Mouse (Mus musculus) brown adipose tissue, adult 24 weeks (tissue): ENCODE data around the gene Plxnd1. TPM values are rescaled to one million over a fixed set of nuclear protein-coding genes. Genes with fewer than 3 reads are reported as not detected.
A peak's percentile ranks its signal among the peaks of the same experiment; 100 is the strongest.

ENCODE experiments used
- H3K27ac ChIP-seq: fragments of 200-500 bp; replicated peaks from 2 replicates; pipeline ENCODE4 v1.5.1; 2012; ENCODE audit warnings: low read depth, mild to moderate bottlenecking, low read length
- H3K4me1 ChIP-seq: fragments of 200-500 bp; 2 replicates; pipeline ENCODE4 v1.6.1; 2012; ENCODE audit warnings: low read length, mixed read lengths; ENCODE audit not compliant: control insufficient read depth, insufficient read depth, insufficient read length
- H3K4me3 ChIP-seq: fragments of 200-500 bp; 2 replicates; pipeline ENCODE4 v1.5.1; 2012; ENCODE audit warnings: low read depth, mild to moderate bottlenecking, low read length, moderate library complexity; ENCODE audit not compliant: insufficient read depth
- polyA plus RNA-seq: library from polyadenylated mRNA; stranded (reverse); fragments of >200 nt; gene quantifications from 2 replicates; pipeline ENCODE4 v1.2.4, GENCODE M21; 2012; ENCODE audit not compliant: missing spikeins, insufficient read depth, insufficient read length

Plxnd1 gene
- 20.2 and 24.0 TPM in 2 replicates for polyA plus RNA-seq

DNA sequence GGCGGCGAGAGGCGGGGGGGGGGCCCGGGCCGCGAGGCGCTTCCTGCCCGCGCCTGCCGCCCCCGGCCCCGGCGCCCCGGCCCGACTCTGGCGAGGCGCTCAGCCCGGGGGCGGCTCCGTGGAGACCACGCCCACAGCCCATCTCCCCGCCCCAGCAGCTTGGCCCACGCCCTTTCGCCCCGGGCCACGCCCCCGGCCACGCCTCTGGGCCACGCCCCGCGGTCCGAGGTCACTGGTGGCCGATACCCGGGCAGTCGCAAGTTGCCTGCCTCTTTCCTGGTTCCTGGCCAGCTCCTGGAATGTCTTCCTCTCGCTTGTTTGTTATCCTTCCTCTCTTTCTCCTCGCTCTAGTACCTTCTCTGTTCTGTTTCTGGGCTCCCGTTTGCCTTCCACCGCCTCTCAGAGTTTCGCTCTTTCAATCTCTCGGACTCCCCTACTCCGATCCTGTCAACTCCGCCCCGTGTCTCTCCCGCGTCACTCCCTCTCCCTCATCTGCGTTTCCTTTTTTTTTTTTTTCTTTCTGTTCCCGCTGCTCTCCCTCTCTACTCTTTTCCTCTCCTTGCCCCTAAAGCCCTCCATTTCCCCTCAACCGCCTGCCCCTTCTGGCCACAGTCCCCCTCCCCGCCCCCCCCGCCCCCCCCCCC lies at the start of gene Plxnd1:
Gene Plxnd1 (minus strand): TSS at position 129 of the 644 bp plus-strand sequence.
- peaks cover 47% of the 10 kb centered on the region for H3K4me1 ChIP-seq
- H3K4me3 ChIP-seq: peak within 1 kb of the TSS; percentile 75
- peak within 1 kb of the TSS; percentile 97 for H3K27ac ChIP-seq

DNA sequence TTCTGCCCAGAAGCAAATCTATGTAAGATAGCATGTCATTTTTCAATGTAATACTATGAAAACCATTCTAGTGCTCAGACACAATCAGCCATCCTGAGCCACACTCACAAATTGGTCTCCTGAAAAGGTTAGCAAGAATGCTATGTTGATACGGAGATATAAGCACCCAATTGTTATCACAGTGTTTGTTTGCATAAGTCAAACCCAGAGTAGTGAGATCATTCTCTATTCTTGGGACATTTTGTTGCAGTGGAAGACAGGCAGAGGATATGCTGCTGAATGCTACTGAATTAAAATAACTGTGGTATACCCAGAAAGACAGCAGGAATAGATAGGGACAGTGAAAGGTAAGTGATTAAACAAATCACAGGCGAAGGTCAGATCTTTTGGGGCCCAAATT lies 49.2 kb upstream of the Plxnd1 start:
- Histone ChIP-seq H3K4me3 (no peak overlapping the region), H3K4me1 (peaks cover 2% of the 10 kb centered on the region; the same call in 1 of the 2 replicates), H3K27ac (no peak overlapping the region)

DNA sequence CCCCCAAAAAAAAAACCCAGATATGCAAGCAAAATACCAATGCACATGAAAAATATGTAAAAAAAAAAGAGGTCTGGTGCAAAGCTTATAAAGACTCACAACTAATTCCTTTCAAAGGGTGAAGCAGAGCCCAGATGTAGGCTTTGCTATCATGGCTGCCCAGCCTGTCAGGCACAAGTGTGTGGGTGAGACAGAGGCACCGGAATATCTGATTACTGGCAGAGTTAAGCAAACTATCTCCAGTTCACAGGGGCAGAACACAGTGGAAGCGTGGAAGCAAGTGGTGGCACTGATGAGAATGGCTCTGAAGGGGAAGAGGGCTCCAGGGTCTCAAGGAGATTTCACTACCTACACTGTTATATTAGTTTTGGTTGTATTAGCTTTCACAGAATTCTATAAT lies 43.4 kb upstream of the Plxnd1 start:
- peaks cover 3% of the 10 kb centered on the region; the same call in 1 of the 2 replicates for H3K4me1 ChIP-seq
- no peak overlapping the region for H3K4me3 ChIP-seq
- H3K27ac ChIP-seq: no peak overlapping the region

DNA sequence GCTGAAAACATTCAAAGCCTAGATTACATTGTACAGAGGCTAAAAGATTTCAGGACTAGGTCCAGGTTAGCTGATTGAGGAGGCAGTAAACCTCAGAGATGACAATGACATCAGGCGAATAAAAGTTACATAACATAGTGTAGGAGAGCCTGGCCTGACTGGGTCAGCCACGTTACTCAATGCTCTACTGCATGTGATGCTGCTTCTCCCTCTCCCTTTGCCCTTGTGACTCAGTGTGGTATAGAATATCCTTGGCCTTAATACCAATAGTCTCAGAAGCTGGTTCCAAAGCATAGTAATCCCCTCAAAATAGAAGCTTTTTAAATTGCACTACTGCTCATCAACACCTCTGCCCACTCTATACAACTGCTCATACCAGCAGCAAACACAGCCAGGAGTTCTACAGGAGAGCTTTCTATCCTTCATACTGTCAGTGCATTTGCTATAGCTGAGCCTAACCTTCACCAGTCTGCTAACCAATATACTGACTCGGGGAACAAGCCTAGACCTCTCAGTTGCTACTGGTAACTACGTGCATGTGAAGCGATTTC lies 42.6 kb upstream of the Plxnd1 start:
- H3K4me1 ChIP-seq: peaks cover 3% of the 10 kb centered on the region; the same call in 1 of the 2 replicates
- no peak overlapping the region for H3K4me3 ChIP-seq
- no peak overlapping the region for H3K27ac ChIP-seq

DNA sequence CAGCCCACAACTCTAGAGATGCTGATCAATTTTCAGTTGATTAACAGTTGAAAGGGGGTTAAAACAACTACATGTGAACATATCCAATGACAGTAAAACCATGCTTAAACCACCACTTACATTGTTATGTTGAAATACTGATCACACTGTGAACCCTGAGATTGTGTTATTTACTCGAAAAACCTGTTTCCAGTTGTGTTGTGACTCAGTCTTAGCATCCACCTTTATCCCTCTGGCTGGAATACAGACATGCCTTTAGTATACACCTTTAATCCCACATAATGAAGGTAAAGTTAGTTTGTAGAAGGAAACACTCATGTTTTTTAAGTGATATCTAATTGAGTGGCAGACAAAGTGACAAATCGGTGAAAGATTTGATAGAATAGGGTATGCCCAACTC lies 41.8 kb upstream of the Plxnd1 start:
- Histone ChIP-seq H3K4me3 (no peak overlapping the region), H3K27ac (no peak overlapping the region), H3K4me1 (peaks cover 3% of the 10 kb centered on the region; the same call in 1 of the 2 replicates)

DNA sequence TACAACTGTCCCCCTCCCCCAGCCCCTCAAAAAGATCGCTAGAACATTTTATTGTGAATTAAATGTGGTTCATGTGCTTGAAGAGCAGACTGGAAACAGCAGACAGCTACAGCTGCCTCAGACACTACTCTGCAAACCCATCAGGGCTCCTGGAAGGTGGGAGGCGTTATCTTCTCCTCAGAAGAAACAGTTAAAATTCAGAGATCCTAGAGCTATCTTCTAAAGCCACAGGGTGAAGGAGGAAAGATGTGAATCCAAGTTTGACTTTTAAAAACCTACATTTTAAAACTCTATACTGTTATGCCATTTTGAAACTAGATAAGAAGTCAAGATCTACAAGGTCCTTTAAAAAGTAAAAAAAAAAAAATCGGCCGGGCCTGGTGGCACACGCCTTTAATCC lies 36.2 kb upstream of the Plxnd1 start:
- Histone ChIP-seq H3K27ac (no peak overlapping the region), H3K4me3 (no peak overlapping the region), H3K4me1 (no peaks in the 10 kb centered on the region)

DNA sequence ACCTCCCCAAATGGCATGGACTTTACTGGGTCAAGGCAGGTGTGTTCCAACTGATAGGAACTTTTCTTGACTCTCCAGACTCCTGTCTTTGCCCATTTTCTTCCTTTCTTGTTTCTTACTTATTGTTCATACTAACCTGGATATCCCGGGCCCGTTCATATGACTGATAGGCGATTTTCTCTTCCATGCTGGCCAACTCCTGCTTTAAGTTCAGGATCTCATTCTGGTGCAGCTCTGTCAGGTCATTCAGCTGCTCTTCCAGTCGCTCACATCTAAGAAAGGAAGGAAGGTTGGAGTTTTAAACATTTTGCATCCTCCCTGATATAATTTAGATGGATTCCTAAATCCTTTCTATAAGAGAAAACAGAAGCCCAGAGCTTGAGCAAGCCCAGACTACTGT lies 29.9 kb upstream of the Plxnd1 start:
- H3K4me1 ChIP-seq: no peaks in the 10 kb centered on the region

DNA sequence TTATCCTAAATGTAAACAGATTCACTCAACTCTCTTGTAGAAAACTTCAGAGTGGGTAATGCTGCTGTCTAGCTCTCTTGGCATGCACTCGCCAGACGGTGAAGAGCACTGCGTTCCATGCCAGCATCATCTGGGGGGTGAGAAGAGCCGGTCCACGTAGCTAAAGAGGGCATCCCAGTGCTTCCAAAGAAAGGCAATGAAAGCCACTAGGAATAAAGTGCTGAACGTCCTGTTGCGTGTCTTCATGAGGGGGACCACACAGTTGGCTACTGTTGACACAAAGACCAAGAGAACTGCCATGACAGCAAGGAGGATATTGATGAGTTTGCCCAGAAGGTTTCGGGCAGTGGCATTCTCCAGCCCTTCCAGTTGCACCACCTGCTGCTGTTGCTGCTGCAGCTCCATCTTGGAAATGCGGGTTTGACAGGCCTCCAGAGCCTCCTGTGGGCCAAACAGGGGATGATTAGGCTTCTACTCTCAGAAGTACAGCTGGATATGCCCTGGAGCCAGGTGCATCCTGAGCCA lies 27.2 kb upstream of the Plxnd1 start:
- Histone ChIP-seq H3K4me3 (no peak overlapping the region), H3K4me1 (no peaks in the 10 kb centered on the region), H3K27ac (no peak overlapping the region)

More for the DNA sequence above, 29.9 kb upstream of the Plxnd1 start:
- H3K4me3 ChIP-seq: no peak overlapping the region
- H3K27ac ChIP-seq: no peak overlapping the region

DNA sequence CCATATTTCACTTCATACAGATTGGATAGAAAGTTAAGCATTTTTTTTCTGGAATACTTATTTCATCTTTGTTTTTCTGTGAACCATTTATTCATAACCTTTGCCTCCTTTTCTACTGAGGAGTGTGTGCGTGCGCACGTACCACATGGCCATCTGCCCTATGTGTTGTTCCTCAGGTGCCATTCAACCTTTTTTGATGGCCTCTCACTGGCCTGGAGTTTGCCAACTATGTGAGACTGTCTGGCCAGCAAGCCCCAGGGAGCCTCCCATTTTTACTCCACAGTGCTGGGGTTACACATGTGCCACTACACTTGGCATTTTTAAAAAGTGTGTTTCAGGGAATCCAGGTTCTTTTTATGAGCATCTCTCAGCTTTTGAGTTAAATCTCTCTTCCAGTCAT lies 21.1 kb upstream of the Plxnd1 start:
- no peaks in the 10 kb centered on the region for H3K4me1 ChIP-seq
- no peak overlapping the region for H3K4me3 ChIP-seq
- no peak overlapping the region; the same call in 1 of the 2 replicates for H3K27ac ChIP-seq

DNA sequence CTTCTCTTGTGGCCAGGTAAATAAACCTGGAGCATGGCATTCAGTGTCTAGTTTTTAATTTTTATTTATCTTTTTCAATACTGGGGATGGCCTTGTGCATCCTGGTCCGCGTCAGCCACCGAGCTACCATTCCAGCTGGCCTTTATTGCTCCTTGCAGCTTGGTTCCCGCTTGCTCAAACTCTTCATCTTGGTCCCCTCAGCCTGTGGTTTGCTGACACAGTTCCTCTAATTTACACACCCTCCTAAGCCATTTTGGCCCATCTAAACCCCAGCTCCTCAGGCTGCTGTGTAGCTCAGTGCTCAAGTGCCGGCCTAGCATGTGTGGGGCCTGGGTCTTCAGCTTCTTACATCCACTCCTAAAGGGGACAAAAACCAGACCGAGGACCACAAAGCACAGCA lies 19.3 kb upstream of the Plxnd1 start:
- Histone ChIP-seq H3K4me1 (no peaks in the 10 kb centered on the region), H3K27ac (peak overlapping the region; percentile 9), H3K4me3 (no peak overlapping the region)

DNA sequence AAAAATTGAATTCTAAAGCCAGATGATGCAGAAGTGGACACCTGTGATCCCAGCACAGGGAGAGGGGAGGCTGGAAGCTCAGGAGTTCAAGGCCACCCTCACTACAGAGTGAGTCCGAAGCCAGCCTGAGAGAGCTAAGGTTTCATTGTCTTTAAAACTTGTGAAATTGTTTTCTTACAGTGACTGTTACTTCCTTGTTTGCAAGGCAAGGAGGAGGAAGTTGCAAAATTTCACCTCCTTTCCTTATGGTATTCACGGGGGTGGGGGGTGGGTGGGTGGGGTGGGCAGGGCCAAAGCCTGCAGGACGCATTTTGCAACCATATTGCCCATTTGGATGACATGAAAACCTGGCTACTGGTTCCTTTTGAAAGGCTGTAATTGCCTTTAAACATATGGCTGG lies 18.9 kb upstream of the Plxnd1 start:
- H3K4me3 ChIP-seq: no peak overlapping the region
- peak overlapping the region; percentile 49 for H3K27ac ChIP-seq
- no peaks in the 10 kb centered on the region for H3K4me1 ChIP-seq

DNA sequence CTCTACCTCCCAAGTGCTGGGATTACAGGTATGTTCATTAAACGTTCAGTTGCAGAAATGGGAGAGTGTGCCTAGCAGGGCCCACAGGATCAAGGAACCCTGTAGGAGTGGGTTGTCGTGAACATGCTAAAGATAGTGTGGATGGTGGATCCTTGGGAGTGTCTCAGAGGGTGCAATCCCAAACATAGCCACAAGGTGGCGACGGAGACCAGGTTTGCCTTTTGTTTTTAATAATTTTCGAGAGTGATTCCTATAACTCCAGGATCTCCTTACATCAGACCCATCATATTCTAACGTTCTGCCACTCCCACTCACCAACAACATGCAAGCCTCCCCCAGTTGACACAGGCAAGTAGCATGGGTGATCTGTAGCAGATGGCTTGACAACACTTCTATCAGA lies 15.7 kb upstream of the Plxnd1 start:
- Histone ChIP-seq H3K4me3 (no peak overlapping the region), H3K27ac (no peak overlapping the region), H3K4me1 (peaks cover 10% of the 10 kb centered on the region)

DNA sequence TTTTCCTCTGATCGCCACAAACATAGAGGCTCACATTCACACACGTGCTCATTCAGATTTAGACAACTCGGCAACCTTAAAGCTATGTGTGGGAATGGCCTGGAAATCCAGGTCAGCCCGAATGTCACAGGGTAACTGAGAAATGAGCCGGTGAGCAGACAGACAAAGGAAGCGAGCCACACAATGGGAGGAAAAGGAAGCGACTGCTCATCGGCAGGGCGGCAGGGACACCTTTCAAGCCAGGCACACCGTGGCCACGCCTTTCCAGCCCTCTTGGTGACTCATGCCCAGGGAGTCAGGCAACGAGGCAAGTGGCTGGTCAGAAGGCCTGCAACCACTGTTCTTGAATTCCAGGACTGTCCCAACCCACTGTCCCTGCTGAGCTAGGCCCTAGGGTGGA lies 14.6 kb upstream of the Plxnd1 start:
- Histone ChIP-seq H3K27ac (0 out of 2 replicates have a peak overlapping the region, but pooled peaks have one; percentile 20), H3K4me3 (no peak overlapping the region), H3K4me1 (peaks cover 15% of the 10 kb centered on the region)

DNA sequence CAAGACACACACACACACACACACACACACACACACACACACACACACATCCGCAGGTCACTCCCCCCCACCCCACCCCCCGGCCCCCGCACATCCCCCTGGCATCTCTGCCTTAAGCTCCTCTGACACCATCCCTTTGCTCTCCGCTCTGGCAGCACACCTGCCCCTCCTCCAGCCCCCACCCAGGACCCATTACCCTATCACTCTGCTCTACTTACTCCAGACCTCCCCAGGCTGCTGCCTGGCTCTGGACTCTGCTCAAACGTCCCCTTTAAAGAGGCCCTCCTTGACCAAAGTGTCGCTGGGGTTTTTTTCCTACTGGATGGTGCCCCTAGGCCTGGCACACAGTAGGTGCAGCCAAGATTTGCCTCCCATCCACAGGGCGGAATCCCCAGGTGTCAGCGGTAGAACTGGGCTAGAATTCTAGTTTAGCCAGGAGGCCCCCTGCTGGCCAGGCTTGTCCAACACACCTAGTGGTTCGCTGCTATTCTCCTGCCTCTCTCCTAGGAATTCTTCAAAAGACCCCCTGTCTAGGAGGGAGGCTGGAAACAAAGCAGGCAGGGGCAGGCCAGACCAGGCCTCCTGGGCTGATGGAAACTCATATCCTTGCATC lies 12.9 kb upstream of the Plxnd1 start:
- H3K27ac ChIP-seq: peak overlapping the region; percentile 44; the same call in 1 of the 2 replicates
- peaks cover 20% of the 10 kb centered on the region for H3K4me1 ChIP-seq
- no peak overlapping the region for H3K4me3 ChIP-seq

DNA sequence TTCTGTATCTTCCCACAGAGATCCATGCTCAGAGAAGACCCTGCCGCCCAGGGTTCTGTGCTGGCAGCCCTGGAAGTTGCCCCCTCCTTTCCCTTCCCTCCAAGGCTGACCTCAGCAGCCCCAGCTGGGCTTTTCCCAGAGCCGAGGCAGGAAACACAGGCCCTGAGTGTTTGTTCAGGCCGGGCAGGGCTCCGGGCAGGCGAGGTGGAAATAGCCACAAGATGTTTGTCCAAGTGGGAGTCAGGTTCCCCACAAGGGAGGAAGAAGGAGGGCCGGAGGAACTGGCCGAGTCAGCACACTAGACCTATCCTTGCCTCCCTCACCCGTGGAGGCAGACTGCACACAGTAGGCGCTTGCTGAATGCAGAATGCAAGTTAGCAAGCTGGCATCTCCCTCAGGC lies 11.9 kb upstream of the Plxnd1 start:
- Histone ChIP-seq H3K27ac (peak overlapping the region; percentile 99), H3K4me1 (peaks cover 28% of the 10 kb centered on the region), H3K4me3 (no peak overlapping the region)

DNA sequence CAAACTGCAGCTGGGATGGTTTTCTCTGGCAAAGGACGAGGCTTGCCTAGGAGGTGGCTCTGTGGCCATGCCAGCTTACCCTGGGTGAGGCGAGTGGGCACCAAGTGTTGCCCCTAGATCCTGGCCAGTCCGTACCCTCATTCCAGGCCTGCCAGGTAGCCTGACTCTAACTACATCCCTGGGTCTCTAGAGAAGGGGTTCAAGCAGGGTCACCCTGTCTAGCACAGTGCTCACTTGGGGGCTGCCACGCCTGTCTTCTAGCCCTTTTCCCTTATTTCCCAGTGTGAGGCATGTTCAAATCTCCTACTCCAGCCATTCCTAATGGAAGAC lies 11.1 kb upstream of the Plxnd1 start:
- Histone ChIP-seq H3K4me1 (peaks cover 34% of the 10 kb centered on the region), H3K4me3 (no peak overlapping the region), H3K27ac (peak overlapping the region; percentile 99)
